Mouse (Mus musculus) liver, postnatal 0 days (tissue): ENCODE measurements around the gene Kcnk12. TPM values are rescaled to one million over a fixed set of nuclear protein-coding genes. Genes with fewer than 3 reads are reported as not detected.

Source experiments
- ATAC-seq: fragments of 200-750 bp; cut with Nextera tagmentation; 2 replicates; pipeline ENCODE4 v1.8.0; 2017; ENCODE audit warnings: mild to moderate bottlenecking, moderate library complexity
- DNase-seq: peaks from one replicate; pipeline ENCODE4 v3.0.0-alpha.2; 2016
- H3K27ac ChIP-seq: fragments of 300-500 bp; sonication (generic); 2 replicates; pipeline ENCODE4 v1.5.1; 2014; ENCODE audit warnings: antibody characterized with exemption, moderate library complexity, mild to moderate bottlenecking, low read depth
- H3K27me3 ChIP-seq: fragments of 300-500 bp; sonication (generic); 2 replicates; pipeline ENCODE4 v1.6.1; 2014; ENCODE audit warnings: low read length, control low read depth, mixed read lengths; ENCODE audit not compliant: insufficient read depth
- H3K36me3 ChIP-seq: fragments of 300-500 bp; sonication (generic); replicated peaks from 2 replicates; pipeline ENCODE4 v1.6.1; 2014; ENCODE audit warnings: mild to moderate bottlenecking, control low read depth, low read length, moderate library complexity, mixed read lengths; ENCODE audit not compliant: insufficient read depth
- H3K4me1 ChIP-seq: fragments of 300-500 bp; sonication (generic); 2 replicates; pipeline ENCODE4 v1.6.1; 2014; ENCODE audit warnings: antibody characterized with exemption, mild to moderate bottlenecking, control low read depth; ENCODE audit not compliant: insufficient read depth
- H3K4me2 ChIP-seq: fragments of 300-500 bp; sonication (generic); 2 replicates; pipeline ENCODE4 v1.6.1; 2014; ENCODE audit warnings: low read depth, mild to moderate bottlenecking, low read length, moderate library complexity, mixed read lengths
- H3K4me3 ChIP-seq: fragments of 300-500 bp; sonication (generic); 2 replicates; pipeline ENCODE4 v1.5.1; 2014; ENCODE audit warnings: low read depth, low read length
- H3K9ac ChIP-seq: fragments of 300-500 bp; sonication (generic); replicated peaks from 2 replicates; pipeline ENCODE4 v1.6.1; 2014; ENCODE audit warnings: mild to moderate bottlenecking, moderate library complexity
- H3K9me3 ChIP-seq: fragments of 300-500 bp; sonication (generic); 2 replicates; pipeline ENCODE4 v1.6.1; 2016; ENCODE audit warnings: mild to moderate bottlenecking, control low read depth, low read length, mixed read lengths
- CTCF ChIP-seq: sonication (generic); IDR thresholded peaks from 2 replicates; pipeline ENCODE4 v1.5.1; 2016; ENCODE audit warnings: antibody characterized with exemption, low read depth
- EP300 ChIP-seq: IDR thresholded peaks from 2 replicates; pipeline ENCODE4 v1.6.1; 2016; ENCODE audit warnings: antibody characterized with exemption, low read depth, mild to moderate bottlenecking
- WGBS: fragments of 180-500 bp; shearing (Covaris S2); extraction: QIAGEN DNeasy Blood & Tissue Kit; methylation state at CpG from one replicate; pipeline ENCODE4 v1.1.7; 2014; ENCODE audit not compliant: insufficient replicate concordance; 5-methylcytosine and 5-hydroxymethylcytosine counted together
- polyA plus RNA-seq: library from polyadenylated mRNA; unstranded; fragments of >200 nt; fragmentation: Nextera tagmentation; extraction: Ambion mirVana; gene quantifications from 2 replicates; pipeline ENCODE4 v1.2.1, GENCODE M21; 2015

Gene Kcnk12
- polyA plus RNA-seq, 1 experiment from 2014 or later, result 0.52 TPM

GRCm38 (mm10) chr17:87734471-87734870 is 63.3 kb downstream of the Kcnk12 start:
- TF ChIP-seq CTCF (no peak), EP300 (no peak)
- Histone ChIP-seq H3K27ac (no peak overlapping the region), H3K4me3 (no peak overlapping the region), H3K4me1 (no peaks in the 10 kb centered on the region), H3K36me3 (no peaks in the 10 kb centered on the region), H3K9ac (no peak overlapping the region), H3K27me3 (no peaks in the 10 kb centered on the region), H3K9me3 (no peaks in the 10 kb centered on the region), H3K4me2 (no peak overlapping the region)
- DNase-seq, result no peak
- ATAC-seq, result no peak
- WGBS, result 78% methylated on average over 8 of the region's 8 CpGs

GRCm38 (mm10) chr17:87731962-87732361 is 65.8 kb downstream of the Kcnk12 start:
- H3K36me3 ChIP-seq, result no peaks in the 10 kb centered on the region
- no peaks in the 10 kb centered on the region for H3K9me3 ChIP-seq
- ATAC-seq, result no peak
- 77% methylated on average over 4 of the region's 4 CpGs for WGBS
- no peaks in the 10 kb centered on the region for H3K4me1 ChIP-seq
- H3K4me3 ChIP-seq, result no peak overlapping the region
- no peaks in the 10 kb centered on the region for H3K27me3 ChIP-seq
- H3K9ac ChIP-seq, result no peak overlapping the region
- no peak for TF ChIP-seq EP300
- TF ChIP-seq CTCF, result no peak
- no peak overlapping the region for H3K4me2 ChIP-seq
- no peak for DNase-seq
- no peak overlapping the region for H3K27ac ChIP-seq

- 87% methylated on average over 12 of the region's 12 CpGs for WGBS
Measured at GRCm38 (mm10) chr17:87726489-87727356, 71.1 kb downstream of the Kcnk12 start.

GRCm38 (mm10) chr17:87724727-87725126 is 73.1 kb downstream of the Kcnk12 start:
- Histone ChIP-seq H3K9me3 (no peaks in the 10 kb centered on the region), H3K27ac (no peak overlapping the region), H3K9ac (no peak overlapping the region), H3K27me3 (no peaks in the 10 kb centered on the region), H3K4me3 (no peak overlapping the region), H3K36me3 (peaks cover 34% of the 10 kb centered on the region), H3K4me2 (no peak overlapping the region), H3K4me1 (no peaks in the 10 kb centered on the region)
- ATAC-seq (no peak), DNase-seq (no peak)
- TF ChIP-seq CTCF, result no peak
- TF ChIP-seq EP300, result no peak
- WGBS, result 85% methylated on average over 7 of the region's 7 CpGs

More at GRCm38 (mm10) chr17:87726489-87727356, 71.1 kb downstream of the Kcnk12 start:
- H3K9me3 ChIP-seq, result no peaks in the 10 kb centered on the region
- H3K27ac ChIP-seq, result no peak overlapping the region
- no peak overlapping the region for H3K9ac ChIP-seq
- ATAC-seq, result no peak
- no peak overlapping the region for H3K4me2 ChIP-seq
- no peaks in the 10 kb centered on the region for H3K27me3 ChIP-seq
- H3K36me3 ChIP-seq, result peaks cover 30% of the 10 kb centered on the region
- no peak overlapping the region for H3K4me3 ChIP-seq
- DNase-seq, result no peak
- H3K4me1 ChIP-seq, result no peaks in the 10 kb centered on the region
- TF ChIP-seq CTCF (no peak), EP300 (no peak)

DNA sequence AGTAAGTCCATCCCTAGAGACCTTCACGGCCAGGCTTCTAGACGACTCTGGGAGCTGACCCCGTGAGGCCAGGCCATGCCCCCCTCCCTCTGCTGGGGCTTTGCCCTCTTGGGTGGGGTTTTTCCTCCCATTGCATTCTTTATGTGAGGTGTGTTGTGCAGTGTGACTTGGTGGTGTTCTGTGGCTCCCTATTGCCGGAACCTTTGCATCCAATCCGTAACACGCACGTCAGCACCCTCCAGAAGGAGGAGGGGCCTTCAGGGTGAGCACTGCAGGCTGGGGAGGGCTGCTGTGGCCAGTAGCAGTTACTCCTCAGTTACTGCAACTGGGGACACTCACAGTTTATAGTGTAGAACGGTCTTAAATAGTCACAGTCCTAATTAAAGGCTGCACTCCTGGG is 97.7 kb downstream of the Kcnk12 start:
- Histone ChIP-seq H3K27ac (no peak overlapping the region), H3K9ac (no peak overlapping the region), H3K27me3 (no peaks in the 10 kb centered on the region), H3K4me1 (no peaks in the 10 kb centered on the region), H3K9me3 (no peaks in the 10 kb centered on the region), H3K4me2 (no peak overlapping the region), H3K4me3 (no peak overlapping the region), H3K36me3 (peaks cover 20% of the 10 kb centered on the region; the same call in 1 of the 2 replicates)
- DNase-seq (peak; percentile 9), ATAC-seq (no peak)
- TF ChIP-seq EP300 (no peak), CTCF (no peak)
- 90% methylated on average over 8 of the region's 8 CpGs for WGBS

DNA sequence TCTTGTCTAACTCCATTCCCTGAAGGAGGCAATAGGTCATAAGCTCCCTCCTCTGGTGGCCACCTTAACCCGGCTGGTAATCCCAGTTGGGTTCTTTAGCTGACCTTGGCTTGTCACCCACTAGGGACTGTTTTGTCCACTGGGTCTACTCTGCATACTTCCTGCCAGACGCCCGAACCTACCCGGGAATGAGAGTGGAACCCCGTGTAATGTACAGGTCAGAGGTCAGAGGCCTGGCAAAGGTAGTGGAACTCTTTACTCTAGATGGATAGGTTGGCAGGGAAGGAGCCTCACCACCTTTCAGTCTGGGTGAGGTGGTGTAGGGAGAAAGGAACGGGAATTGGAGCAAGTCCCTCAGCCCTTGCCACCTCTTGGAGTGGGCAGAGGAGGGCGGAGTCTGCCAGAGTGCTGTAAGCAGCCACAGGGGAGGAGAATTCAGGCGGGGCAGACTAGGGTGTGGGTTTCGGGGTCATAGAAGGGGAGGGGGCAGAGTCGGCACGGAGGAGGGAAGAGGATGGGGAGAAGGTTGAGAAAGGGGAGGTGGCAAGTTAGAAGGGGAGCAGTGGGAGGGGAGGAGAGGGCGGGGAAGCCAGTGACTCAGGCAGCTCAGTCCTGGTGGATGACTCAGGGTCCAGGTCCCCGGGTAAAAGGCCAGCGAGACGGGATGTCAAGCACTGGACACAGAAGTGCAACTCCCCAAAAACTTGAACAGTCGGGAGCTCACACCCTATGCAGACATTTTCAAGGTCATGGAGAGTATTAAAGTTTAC is 98.6 kb downstream of the Kcnk12 start:
- WGBS, result 74% methylated on average over 16 of the region's 16 CpGs
- ATAC-seq (no peak), DNase-seq (peak; percentile 13)
- Histone ChIP-seq H3K36me3 (peaks cover 20% of the 10 kb centered on the region; the same call in 1 of the 2 replicates), H3K9ac (no peak overlapping the region), H3K4me2 (no peak overlapping the region), H3K4me1 (no peaks in the 10 kb centered on the region), H3K9me3 (no peaks in the 10 kb centered on the region), H3K27me3 (no peaks in the 10 kb centered on the region), H3K27ac (no peak overlapping the region), H3K4me3 (no peak overlapping the region)
- TF ChIP-seq CTCF (no peak), EP300 (no peak)
